Mouse (Mus musculus) thymus, adult 18-20 months (tissue): Measurements from ENCODE around the gene Atp5g3.
"Not testable (repeated sequence)": the region's sequence is repeated elsewhere in the genome, so short reads cannot be mapped to it uniquely, and the experiment has no call there.

Source experiments
- DNase-seq, 2 experiments: peaks; one replicate each; pipeline ENCODE4 v3.0.0; 2022; ENCODE audit warnings: mixed read lengths in 2 of 2

Atp5g3 gene

GRCm38 (mm10) chr2:73911175-73911700, at the start of gene Atp5g3:
Atp5g3 (minus strand) TSS chr2:73911326.
- DNase-seq: peak; percentile 89 to 90

GRCm38 (mm10) chr2:73958342-73958741, 47.2 kb upstream of the Atp5g3 start:
- DNase-seq: no peak

- DNase-seq: no peak
These were observed 42.5 kb upstream of the Atp5g3 start for GRCm38 (mm10) chr2:73953612-73954011.

GRCm38 (mm10) chr2:73952597-73953219, 41.6 kb upstream of the Atp5g3 start:
- DNase-seq: no peak

GRCm38 (mm10) chr2:73947360-73947759, 36.2 kb upstream of the Atp5g3 start:
- DNase-seq: no peak

- no peak for DNase-seq
These were observed 32.6 kb upstream of the Atp5g3 start for GRCm38 (mm10) chr2:73943735-73944134.

GRCm38 (mm10) chr2:73942844-73943243, 31.7 kb upstream of the Atp5g3 start:
- no peak for DNase-seq

- no peak for DNase-seq
These were observed 30.2 kb upstream of the Atp5g3 start for GRCm38 (mm10) chr2:73941281-73941680.

- no peak for DNase-seq
These were observed 29.3 kb upstream of the Atp5g3 start for GRCm38 (mm10) chr2:73940471-73940870.

GRCm38 (mm10) chr2:73938896-73939295, 27.8 kb upstream of the Atp5g3 start:
- DNase-seq: no peak

GRCm38 (mm10) chr2:73932676-73933313, 21.7 kb upstream of the Atp5g3 start:
- no peak for DNase-seq

GRCm38 (mm10) chr2:73927711-73928110, 16.6 kb upstream of the Atp5g3 start:
- no peak for DNase-seq

GRCm38 (mm10) chr2:73925539-73925938, 14.4 kb upstream of the Atp5g3 start:
- no peak for DNase-seq

GRCm38 (mm10) chr2:73925089-73925488, 14.0 kb upstream of the Atp5g3 start:
- DNase-seq: no peak

GRCm38 (mm10) chr2:73919642-73920041, 8.5 kb upstream of the Atp5g3 start:
- no peak for DNase-seq

- no peak for DNase-seq
These were observed 1.1 kb upstream of the Atp5g3 start for GRCm38 (mm10) chr2:73912264-73912663.

- DNase-seq: peak; percentile 43 to 61
These were observed 453 bp downstream of the Atp5g3 start for GRCm38 (mm10) chr2:73910571-73911174.

- DNase-seq: no peak
These were observed 2.0 kb downstream of the Atp5g3 start for GRCm38 (mm10) chr2:73909116-73909515.

GRCm38 (mm10) chr2:73904679-73905078, 6.4 kb downstream of the Atp5g3 start:
- DNase-seq: not testable (repeated sequence)

- DNase-seq: no peak
These were observed 7.6 kb downstream of the Atp5g3 start for GRCm38 (mm10) chr2:73903536-73903935.

GRCm38 (mm10) chr2:73902328-73902727, 8.8 kb downstream of the Atp5g3 start:
- DNase-seq: not testable (repeated sequence)

GRCm38 (mm10) chr2:73901169-73901568, 10.0 kb downstream of the Atp5g3 start:
- no peak for DNase-seq

GRCm38 (mm10) chr2:73900364-73900763, 10.8 kb downstream of the Atp5g3 start:
- no peak for DNase-seq

GRCm38 (mm10) chr2:73896919-73897318, 14.2 kb downstream of the Atp5g3 start:
- not testable (repeated sequence) for DNase-seq
